Mouse (Mus musculus): ENCODE data around the gene St13. TPM values are rescaled to one million over a fixed set of nuclear protein-coding genes. Genes with fewer than 3 reads are reported as not detected.
A peak's percentile ranks its signal among the peaks of the same experiment; 100 is the strongest.
"Not testable (repeated sequence)": the region's sequence is repeated elsewhere in the genome, so short reads cannot be mapped to it uniquely, and the experiment has no call there.

Gene St13
- total and polyA plus RNA-seq, 3 experiments = 192 to 646 (median 208) TPM

DNA sequence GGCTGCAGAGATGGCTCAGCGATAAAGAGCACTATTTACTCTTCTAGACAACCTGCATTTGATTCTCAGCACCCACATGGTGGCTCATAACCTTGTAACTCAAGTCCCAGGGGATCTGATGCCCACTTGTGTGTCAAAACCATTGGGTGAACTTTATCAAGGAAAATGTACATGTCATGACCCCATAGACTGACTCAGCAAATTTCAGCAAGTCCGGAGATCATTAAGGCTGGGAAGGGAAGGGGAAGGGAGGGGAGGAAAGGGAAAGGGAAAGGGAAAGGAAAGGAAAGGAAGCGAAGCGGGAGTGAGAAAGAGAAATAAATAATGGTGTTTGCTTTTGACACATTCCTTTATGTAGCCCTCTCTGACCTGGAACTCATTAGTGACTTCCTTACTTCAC is 18.2 kb upstream of the St13 start:
- dilution Hi-C loops (cut with MboI; ENCODE audit: extremely low pct_ligation_motif_present, extremely low pct_unique_long_range_greater_than_20kb, low sequenced_read_pairs) (no loop called here), in situ Hi-C loops (cut with MboI; ENCODE audit: low pct_ligation_motif_present, low pct_unique_long_range_greater_than_20kb, low sequenced_read_pairs) (no loop called here)
- Histone ChIP-seq H3K4me1 (ENCODE audit: control insufficient read depth in 1 of 2, insufficient read depth in 2 of 2) (peaks cover 2 to 26% of the 10 kb centered on the region in 2 experiments; a peak in 2 of 4 replicates), H3K27me3 (replicated peaks) (no peaks in the 10 kb centered on the region), H3K4me2 (ENCODE audit: insufficient read depth, low read depth, poor library complexity, severe bottlenecking) (no peak overlapping the region), H3K36me3 (replicated peaks in 1 of 2; ENCODE audit: control insufficient read depth in 1 of 2, insufficient read depth in 1 of 2, low read length in 1 of 2) (peaks cover 17 to 55% of the 10 kb centered on the region in 2 experiments), H3K27ac (ENCODE audit: insufficient read depth, low read depth) (no peak overlapping the region), H3K9ac (ENCODE audit: insufficient read depth, low read depth) (no peak overlapping the region), H3K4me3 (replicated peaks in 1 of 3; ENCODE audit: low read depth in 2 of 3, low read length in 2 of 3, poor library complexity in 1 of 3) (no peak overlapping the region), H3K79me2 (replicated peaks; ENCODE audit: control insufficient read depth, extremely low read depth, insufficient read depth, poor library complexity, severe bottlenecking) (no peaks in the 10 kb centered on the region), H3K9me3 (replicated peaks; ENCODE audit: low read length) (no peaks in the 10 kb centered on the region)
- DNase-seq (ENCODE audit: extremely low read depth) = no peak
- TF ChIP-seq UBTF (IDR thresholded peaks at IDR 0.05; ENCODE audit: low read depth, low read length) (no peak), CHD2 (IDR thresholded peaks at IDR 0.05; ENCODE audit: low read length) (no peak), ELF1 (IDR thresholded peaks at IDR 0.05; ENCODE audit: low read depth, low read length) (no peak), USF2 (conservative IDR thresholded peaks at IDR 0.05; ENCODE audit: low read depth, low read length) (no peak), MAFK (IDR thresholded peaks at IDR 0.05; ENCODE audit: insufficient replicate concordance, low read length) (peak; percentile 61; the same call in 1 of the 2 replicates), POLR2AphosphoS2 (IDR thresholded peaks at IDR 0.05; ENCODE audit: low read depth, low read length) (no peak), RCOR1 (conservative IDR thresholded peaks at IDR 0.05; ENCODE audit: low read depth, low read length) (no peak), MAZ (IDR thresholded peaks at IDR 0.05; ENCODE audit: low read depth, low read length) (no peak)

- DNase-seq (ENCODE audit: extremely low read depth) = peak; percentile 70
Observed at GRCm38 (mm10) chr15:81416763-81417310, 17.0 kb upstream of the St13 start.

DNA sequence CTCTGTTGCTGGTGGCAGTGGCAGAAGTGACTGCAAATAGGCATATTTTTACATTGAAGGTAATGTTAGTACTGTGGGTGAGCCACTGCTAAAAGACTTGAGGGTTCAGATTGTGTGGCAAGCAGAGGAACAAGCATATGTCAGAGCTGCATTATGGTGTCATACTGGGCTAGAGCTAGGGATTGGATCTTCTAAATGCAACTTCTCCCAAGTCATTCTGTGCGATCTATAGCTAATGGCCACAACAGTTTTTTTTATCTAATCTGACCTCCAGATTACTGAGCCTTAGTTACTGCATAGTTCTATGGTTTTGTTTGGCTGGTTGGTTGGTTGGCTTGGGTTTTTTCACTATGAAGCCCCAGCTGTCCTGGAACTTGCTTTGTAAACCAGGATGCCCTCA is 8.3 kb upstream of the St13 start, which contains the start of gene Dnajb7:
Dnajb7 (minus strand) TSS at position 101 of the 400 bp plus-strand sequence.
- in situ Hi-C loops (cut with MboI; ENCODE audit: low pct_ligation_motif_present, low pct_unique_long_range_greater_than_20kb, low sequenced_read_pairs) (no loop called here), dilution Hi-C loops (cut with MboI; ENCODE audit: extremely low pct_ligation_motif_present, extremely low pct_unique_long_range_greater_than_20kb, low sequenced_read_pairs) (no loop called here)
- Histone ChIP-seq H3K79me2 (replicated peaks; ENCODE audit: control insufficient read depth, extremely low read depth, insufficient read depth, poor library complexity, severe bottlenecking) (peaks cover 6% of the 10 kb centered on the region; the same call in 1 of the 2 replicates), H3K4me3 (replicated peaks in 1 of 3; ENCODE audit: low read depth in 2 of 3, low read length in 2 of 3, poor library complexity in 1 of 3) (no peak within 1 kb of the TSS), H3K9me3 (replicated peaks; ENCODE audit: low read length) (no peaks in the 10 kb centered on the region), H3K9ac (ENCODE audit: insufficient read depth, low read depth) (no peak within 1 kb of the TSS), H3K4me1 (ENCODE audit: control insufficient read depth in 1 of 2, insufficient read depth in 2 of 2) (peaks cover 0 to 15% of the 10 kb centered on the region in 2 experiments; a peak in 2 of 4 replicates), H3K4me2 (ENCODE audit: insufficient read depth, low read depth, poor library complexity, severe bottlenecking) (no peak within 1 kb of the TSS), H3K36me3 (replicated peaks in 1 of 2; ENCODE audit: control insufficient read depth in 1 of 2, insufficient read depth in 1 of 2, low read length in 1 of 2) (peaks cover 0 to 31% of the 10 kb centered on the region in 2 experiments), H3K27ac (ENCODE audit: insufficient read depth, low read depth) (no peak within 1 kb of the TSS), H3K27me3 (replicated peaks) (no peaks in the 10 kb centered on the region)
- no peak for DNase-seq (ENCODE audit: extremely low read depth)
- no peak for TF ChIP-seq RAD21 (IDR thresholded peaks at IDR 0.05; ENCODE audit: low read depth, low read length)
- TF ChIP-seq E2F4 (IDR thresholded peaks at IDR 0.05; ENCODE audit: insufficient replicate concordance, low read depth, low read length) = no peak
- no peak for TF ChIP-seq MXI1 (IDR thresholded peaks at IDR 0.05; ENCODE audit: low read depth, low read length)
- no peak for TF ChIP-seq JUN (IDR thresholded peaks at IDR 0.05; ENCODE audit: insufficient read depth, low read depth, low read length)
- TF ChIP-seq UBTF (IDR thresholded peaks at IDR 0.05; ENCODE audit: low read depth, low read length) = no peak
- no peak for TF ChIP-seq RCOR1 (conservative IDR thresholded peaks at IDR 0.05; ENCODE audit: low read depth, low read length)
- no peak for TF ChIP-seq USF2 (conservative IDR thresholded peaks at IDR 0.05; ENCODE audit: low read depth, low read length)
- TF ChIP-seq USF1 (IDR thresholded peaks at IDR 0.05; ENCODE audit: low read depth, low read length) = no peak
- no peak for TF ChIP-seq POLR2A (IDR thresholded peaks at IDR 0.05; ENCODE audit: low read depth, low read length)
- TF ChIP-seq BHLHE40 (IDR thresholded peaks at IDR 0.05; ENCODE audit: low read depth, low read length) = no peak
- no peak for TF ChIP-seq PAX5 (IDR thresholded peaks at IDR 0.05; ENCODE audit: low read length)
- TF ChIP-seq SMC3 (IDR thresholded peaks at IDR 0.05; ENCODE audit: low read depth, low read length) = no peak
- TF ChIP-seq HCFC1 (IDR thresholded peaks at IDR 0.05; ENCODE audit: low read depth, low read length) = no peak
- TF ChIP-seq MAX (IDR thresholded peaks at IDR 0.05; ENCODE audit: low read length) = no peak
- TF ChIP-seq ZNF384 (IDR thresholded peaks at IDR 0.05; ENCODE audit: low read depth, low read length) = no peak
- no peak for TF ChIP-seq SIN3A (IDR thresholded peaks at IDR 0.05; ENCODE audit: low read length)
- no peak for TF ChIP-seq TCF12 (IDR thresholded peaks at IDR 0.05; ENCODE audit: low read depth, low read length)
- no peak for TF ChIP-seq IRF4 (IDR thresholded peaks at IDR 0.05; ENCODE audit: low read depth, low read length)

More at GRCm38 (mm10) chr15:81416763-81417310, 17.0 kb upstream of the St13 start:
- in situ Hi-C loops (cut with MboI; ENCODE audit: low pct_ligation_motif_present, low pct_unique_long_range_greater_than_20kb, low sequenced_read_pairs); H3K9ac ChIP-seq (ENCODE audit: insufficient read depth, low read depth); H3K4me3 ChIP-seq (replicated peaks in 1 of 3; ENCODE audit: low read depth in 2 of 3, low read length in 2 of 3, poor library complexity in 1 of 3); H3K79me2 ChIP-seq (replicated peaks; ENCODE audit: control insufficient read depth, extremely low read depth, insufficient read depth, poor library complexity, severe bottlenecking); dilution Hi-C loops (cut with MboI; ENCODE audit: extremely low pct_ligation_motif_present, extremely low pct_unique_long_range_greater_than_20kb, low sequenced_read_pairs); H3K27ac ChIP-seq (ENCODE audit: insufficient read depth, low read depth); H3K9me3 ChIP-seq (replicated peaks; ENCODE audit: low read length); H3K27me3 ChIP-seq (replicated peaks): not testable (repeated sequence)
- Histone ChIP-seq H3K4me1 (ENCODE audit: control insufficient read depth in 1 of 2, insufficient read depth in 2 of 2) (peaks cover 2 to 30% of the 10 kb centered on the region in 2 experiments; a peak in 2 of 4 replicates), H3K36me3 (replicated peaks in 1 of 2; ENCODE audit: control insufficient read depth in 1 of 2, insufficient read depth in 1 of 2, low read length in 1 of 2) (peaks cover 17 to 55% of the 10 kb centered on the region in 2 experiments), H3K4me2 (ENCODE audit: insufficient read depth, low read depth, poor library complexity, severe bottlenecking) (peak overlapping the region; percentile 72)
- TF ChIP-seq E2F4 (IDR thresholded peaks at IDR 0.05; ENCODE audit: insufficient replicate concordance, low read depth, low read length) (0 out of 2 replicates have a peak, but pooled peaks have one; percentile 29), MYC (IDR thresholded peaks at IDR 0.05; ENCODE audit: low read depth, low read length) (peak; percentile 87), POLR2A (IDR thresholded peaks at IDR 0.05; ENCODE audit: low read depth, low read length) (peak; percentile 48; the same call in 1 of the 2 replicates), SIN3A (IDR thresholded peaks at IDR 0.05; ENCODE audit: low read length) (0 out of 2 replicates have a peak, but pooled peaks have one; percentile 18), MXI1 (IDR thresholded peaks at IDR 0.05; ENCODE audit: low read depth, low read length) (peak; percentile 88), MAX (IDR thresholded peaks at IDR 0.05; ENCODE audit: low read length) (peak; percentile 79), CHD2 (IDR thresholded peaks at IDR 0.05; ENCODE audit: low read length) (0 out of 2 replicates have a peak, but pooled peaks have one; percentile 26)

All from CH12.LX (cell line).